Mouse (Mus musculus): ENCODE data around the gene Tbl1xr1.

The Tbl1xr1 gene

DNA sequence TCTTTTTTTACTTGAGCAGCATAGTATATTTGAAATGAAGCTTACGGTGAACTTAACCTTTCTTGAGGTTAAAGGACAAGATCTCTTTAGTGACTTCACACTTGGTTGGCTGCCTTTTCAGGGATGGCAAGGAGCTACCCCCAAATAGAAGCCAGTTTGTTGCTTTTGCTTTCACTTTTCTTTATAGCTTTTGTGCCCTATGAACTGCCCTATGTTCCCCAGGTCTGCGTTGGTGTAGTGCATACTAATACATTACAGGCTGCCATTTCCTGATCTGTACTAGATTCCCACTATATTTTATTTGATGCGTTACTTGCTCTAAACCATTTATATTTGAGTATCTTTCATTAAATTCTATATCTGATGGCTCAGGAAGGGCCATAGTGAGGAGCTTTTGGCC, 127.7 kb downstream of the Tbl1xr1 start:
- no peak for DNase-seq (ENCODE audit: low read depth, low spot score)

DNA sequence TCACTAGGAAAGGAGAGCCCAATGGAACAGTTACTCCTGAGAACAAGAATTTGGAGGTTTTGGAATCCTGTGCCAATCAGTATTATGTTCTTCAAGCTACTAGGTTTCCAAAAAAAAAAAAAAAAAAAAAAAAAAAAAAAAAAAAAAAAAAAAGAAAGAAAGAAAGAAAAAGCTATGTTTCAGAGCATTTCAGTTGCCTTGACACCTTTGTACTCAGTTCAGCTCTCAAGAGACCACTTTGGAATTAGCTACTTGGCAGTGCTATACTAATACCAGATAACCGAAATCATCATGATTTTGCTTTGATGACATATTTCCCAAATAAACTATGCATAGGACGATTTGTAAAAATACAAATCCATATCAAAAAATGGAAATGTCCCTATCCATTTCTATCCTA, 145.1 kb downstream of the Tbl1xr1 start:
- no peak for DNase-seq (ENCODE audit: low read depth, low spot score)

DNA sequence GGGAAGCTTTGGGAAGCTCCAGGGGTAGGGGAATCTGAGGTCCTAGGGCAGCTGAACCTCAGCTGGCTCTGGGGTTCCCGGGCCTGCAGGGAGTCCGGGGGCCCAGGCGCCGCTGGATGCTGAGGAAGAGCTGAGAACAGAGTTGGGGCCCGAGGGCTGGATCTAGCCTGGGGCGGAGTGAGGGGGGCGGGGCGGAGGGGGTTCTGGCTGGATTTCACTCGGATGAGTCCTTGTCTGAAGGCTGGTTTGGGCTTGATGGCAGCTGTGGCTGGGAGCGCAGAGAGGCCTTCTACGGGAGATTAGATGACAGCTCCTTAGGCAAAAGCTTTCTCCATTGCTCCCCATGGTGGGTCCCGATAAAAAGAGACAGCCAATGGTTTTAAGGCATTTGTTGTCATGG, 145.9 kb downstream of the Tbl1xr1 start:
- DNase-seq (ENCODE audit: low read depth, low spot score), result no peak

GRCm38 (mm10) chr3:22223023-22223422, 146.6 kb downstream of the Tbl1xr1 start:
- no peak for DNase-seq (ENCODE audit: low read depth, low spot score)

DNA sequence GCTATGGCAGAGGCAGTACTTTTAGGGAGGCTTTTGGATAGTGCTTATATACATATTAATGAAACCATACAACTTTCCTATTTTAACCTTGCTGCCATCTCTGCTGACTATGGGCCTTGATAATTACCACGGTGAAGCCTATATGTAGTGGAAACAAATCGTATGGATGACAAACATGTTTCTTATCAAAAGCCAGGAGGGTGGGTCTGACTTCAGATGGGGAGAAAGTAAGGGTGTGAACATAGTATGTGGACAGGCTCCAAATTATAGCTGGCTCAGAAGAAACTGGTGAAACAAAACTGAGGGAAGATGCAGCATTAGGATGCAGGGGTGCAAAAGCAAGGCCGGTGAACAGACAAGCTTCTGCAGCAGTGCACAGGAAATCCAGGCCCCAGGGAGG, 151.6 kb downstream of the Tbl1xr1 start:
- DNase-seq (ENCODE audit: low read depth, low spot score), result no peak

- no peak for DNase-seq (ENCODE audit: low read depth, low spot score)
These were observed 154.2 kb downstream of the Tbl1xr1 start for GRCm38 (mm10) chr3:22230635-22231034.

- no peak for DNase-seq (ENCODE audit: low read depth, low spot score)
These were observed 161.9 kb downstream of the Tbl1xr1 start for GRCm38 (mm10) chr3:22238106-22238900.
